Mouse (Mus musculus) forebrain, embryonic 16.5 days (tissue): ENCODE measurements at regions not wholly inside any gene's neighbourhood (a gene's known extent, or its start where the extent isn't known, plus 50 kb on each side); places are given as distances from the start of the nearest gene placed in this dataset.
"Not testable (repeated sequence)": the region's sequence is repeated elsewhere in the genome, so short reads cannot be mapped to it uniquely, and the experiment has no call there.

ENCODE experiments used
- ATAC-seq: fragments of 200-750 bp; cut with Nextera tagmentation; 2 replicates; pipeline ENCODE4 v1.8.0; 2017; ENCODE audit warnings: mild to moderate bottlenecking, moderate library complexity
- H3K27ac ChIP-seq: fragments of 300-500 bp; sonication (generic); 2 replicates; pipeline ENCODE4 v1.5.1; 2014; ENCODE audit warnings: low read length, control low read depth
- H3K27me3 ChIP-seq: fragments of 300-500 bp; sonication (generic); replicated peaks from 2 replicates; pipeline ENCODE4 v1.6.1; 2014; ENCODE audit warnings: low read length; ENCODE audit not compliant: control insufficient read depth, insufficient read depth
- H3K36me3 ChIP-seq: fragments of 300-500 bp; sonication (generic); 2 replicates; pipeline ENCODE4 v1.6.1; 2014; ENCODE audit not compliant: control insufficient read depth, insufficient read depth
- H3K4me1 ChIP-seq: fragments of 300-500 bp; sonication (generic); replicated peaks from 2 replicates; pipeline ENCODE4 v1.6.1; 2014; ENCODE audit warnings: low read length; ENCODE audit not compliant: control insufficient read depth, insufficient read depth
- H3K4me2 ChIP-seq: fragments of 300-500 bp; sonication (generic); 2 replicates; pipeline ENCODE4 v1.6.1; 2014; ENCODE audit warnings: mild to moderate bottlenecking, low read length, control low read depth
- H3K4me3 ChIP-seq: fragments of 300-500 bp; sonication (generic); replicated peaks from 2 replicates; pipeline ENCODE4 v1.5.1; 2014; ENCODE audit warnings: mild to moderate bottlenecking, low read length, control low read depth
- H3K9ac ChIP-seq: fragments of 300-500 bp; sonication (generic); replicated peaks from 2 replicates; pipeline ENCODE4 v1.6.1; 2014; ENCODE audit warnings: low read depth, low read length, control low read depth
- H3K9me3 ChIP-seq: fragments of 300-500 bp; sonication (generic); 2 replicates; pipeline ENCODE4 v1.6.1; 2016; ENCODE audit warnings: low read length; ENCODE audit not compliant: control insufficient read depth
- WGBS: fragments of 180-500 bp; shearing (Covaris S2); extraction: QIAGEN DNeasy Blood & Tissue Kit; methylation state at CpG from one replicate; pipeline ENCODE4 v1.1.7; 2014; 5-methylcytosine and 5-hydroxymethylcytosine counted together

DNA sequence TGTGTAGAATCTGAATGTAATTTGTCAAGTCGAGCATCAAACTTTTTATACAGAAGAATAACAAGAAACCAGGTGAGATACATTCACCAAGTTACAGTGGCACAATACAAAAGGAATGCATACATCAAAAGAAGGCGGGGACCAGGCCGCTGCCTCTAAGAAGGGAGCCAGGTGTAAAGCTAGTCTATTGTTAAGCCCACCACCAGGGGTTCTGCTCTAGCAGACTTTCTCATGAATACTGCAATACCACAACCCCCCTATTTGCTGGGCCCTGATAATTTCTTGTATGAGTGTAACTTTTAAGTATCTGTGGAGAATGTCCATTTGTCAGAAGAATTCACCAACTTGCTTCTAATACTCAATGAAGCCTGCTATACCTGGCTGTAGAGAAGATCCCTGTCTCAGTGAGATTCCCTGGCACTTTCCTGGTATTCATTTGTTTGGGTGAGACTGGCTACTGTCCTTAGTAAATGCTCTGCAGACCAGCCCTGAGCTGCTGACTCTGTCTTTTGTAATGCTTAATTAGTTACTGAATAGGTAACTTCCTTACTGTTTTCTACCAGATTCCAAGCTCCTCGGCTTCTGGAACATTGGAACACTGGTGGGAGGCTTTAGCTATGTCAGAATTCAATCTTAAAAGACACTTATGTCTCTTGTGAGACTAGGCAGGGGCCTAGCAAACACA, 335.7 kb downstream of the Tbl1xr1 start:
- not testable (repeated sequence) for H3K27ac ChIP-seq, H3K4me3 ChIP-seq, ATAC-seq, H3K36me3 ChIP-seq, H3K9me3 ChIP-seq, H3K4me2 ChIP-seq, H3K4me1 ChIP-seq, H3K27me3 ChIP-seq, H3K9ac ChIP-seq
- 76% methylated on average over 4 of the region's 4 CpGs for WGBS

DNA sequence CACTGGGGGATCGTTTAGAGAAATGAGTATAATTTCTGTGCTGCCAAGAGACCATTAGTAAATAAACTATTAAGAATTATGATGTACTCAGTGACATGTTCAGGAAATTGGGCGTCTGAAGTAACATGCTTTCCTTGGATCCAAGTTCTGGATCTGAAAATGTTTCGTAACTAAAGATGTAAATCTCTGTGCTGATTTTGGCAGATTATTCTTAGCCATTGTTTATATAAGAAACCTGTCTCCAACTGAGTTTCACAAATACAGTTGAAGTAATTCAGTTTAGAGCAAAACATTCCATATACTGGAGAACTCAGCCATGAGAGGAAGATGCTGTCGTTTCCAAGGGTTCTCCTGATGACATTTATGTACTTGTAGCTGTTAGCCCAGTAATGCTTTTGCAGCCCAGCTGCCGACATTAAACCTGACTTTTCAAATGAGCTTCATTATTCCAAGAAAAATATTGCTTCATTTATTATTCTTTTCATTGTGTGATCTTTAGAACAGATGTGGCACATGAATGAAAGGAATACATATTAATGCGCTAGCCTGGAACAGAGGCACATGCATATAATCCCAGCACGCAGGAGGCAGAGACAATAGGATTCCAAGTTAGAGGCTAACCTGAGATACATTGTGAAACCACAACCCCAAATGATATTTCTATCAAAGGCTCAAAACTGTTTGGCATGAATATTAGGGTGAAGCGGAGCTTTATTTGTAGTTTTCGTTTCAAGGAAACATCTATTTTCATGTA, 361.8 kb downstream of the Tbl1xr1 start:
- Histone ChIP-seq H3K27me3 (no peaks in the 10 kb centered on the region), H3K4me3 (no peak overlapping the region), H3K27ac (no peak overlapping the region), H3K4me1 (no peaks in the 10 kb centered on the region), H3K9me3 (no peaks in the 10 kb centered on the region), H3K36me3 (no peaks in the 10 kb centered on the region), H3K4me2 (no peak overlapping the region), H3K9ac (no peak overlapping the region)
- WGBS: 76% methylated on average over 9 of the region's 9 CpGs
- ATAC-seq: no peak

GRCm38 (mm10) chr3:22470542-22470941, 394.1 kb downstream of the Tbl1xr1 start:
- Histone ChIP-seq H3K9ac (no peak overlapping the region), H3K27ac (no peak overlapping the region), H3K27me3 (no peaks in the 10 kb centered on the region), H3K4me2 (no peak overlapping the region), H3K4me3 (no peak overlapping the region), H3K4me1 (no peaks in the 10 kb centered on the region), H3K36me3 (no peaks in the 10 kb centered on the region), H3K9me3 (no peaks in the 10 kb centered on the region)
- ATAC-seq: no peak
- WGBS: 87% methylated on average over 5 of the region's 5 CpGs

GRCm38 (mm10) chr3:22492530-22492929, 416.1 kb downstream of the Tbl1xr1 start:
- H3K4me3 ChIP-seq: no peak overlapping the region
- peak; percentile 54; the same call in 1 of the 2 replicates for ATAC-seq
- no peak overlapping the region for H3K9ac ChIP-seq
- no peaks in the 10 kb centered on the region for H3K27me3 ChIP-seq
- no peak overlapping the region for H3K4me2 ChIP-seq
- WGBS: 28% methylated on average over 2 of the region's 2 CpGs
- H3K27ac ChIP-seq: no peak overlapping the region
- H3K36me3 ChIP-seq: no peaks in the 10 kb centered on the region
- H3K9me3 ChIP-seq: no peaks in the 10 kb centered on the region
- no peaks in the 10 kb centered on the region for H3K4me1 ChIP-seq
